Mouse (Mus musculus): ENCODE data around the gene Pip4k2c. TPM values are rescaled to one million over a fixed set of nuclear protein-coding genes. Genes with fewer than 3 reads are reported as not detected.

Gene Pip4k2c
- polyA plus RNA-seq, 1 experiment from 2014 or later = 31.0 TPM

- Histone ChIP-seq H3K27me3 (ENCODE audit: control insufficient read depth, insufficient read depth, low read length) (no peaks in the 10 kb centered on the region), H3K4me2 (replicated peaks; ENCODE audit: low read depth, low read length) (no peak overlapping the region), H3K4me1 (ENCODE audit: control insufficient read depth, insufficient read depth, low read length) (0 out of 2 replicates have a peak, but pooled peaks cover 6% of the 10 kb centered on the region), H3K36me3 (ENCODE audit: control insufficient read depth, insufficient read depth, low read length) (no peaks in the 10 kb centered on the region), H3K9me3 (ENCODE audit: control insufficient read depth, low read length) (no peaks in the 10 kb centered on the region), H3K27ac (ENCODE audit: low read depth, low read length) (no peak overlapping the region), H3K9ac (ENCODE audit: low read depth, low read length) (no peak overlapping the region), H3K4me3 (ENCODE audit: low read length) (no peak overlapping the region)
- no peak for ATAC-seq (ENCODE audit: low FRiP score, low TSS enrichment)
- 47% methylated on average over 1 of the region's 1 CpGs for WGBS
These were observed 3.0 kb upstream of the Pip4k2c start for GRCm38 (mm10) chr10:127214422-127214803.

GRCm38 (mm10) chr10:127213704-127214421 lies 2.5 kb upstream of the Pip4k2c start:
- Histone ChIP-seq H3K4me2 (replicated peaks; ENCODE audit: low read depth, low read length) (no peak overlapping the region), H3K4me3 (ENCODE audit: low read length) (no peak overlapping the region), H3K9me3 (ENCODE audit: control insufficient read depth, low read length) (no peaks in the 10 kb centered on the region), H3K27ac (ENCODE audit: low read depth, low read length) (no peak overlapping the region), H3K9ac (ENCODE audit: low read depth, low read length) (no peak overlapping the region), H3K36me3 (ENCODE audit: control insufficient read depth, insufficient read depth, low read length) (peaks cover 2% of the 10 kb centered on the region), H3K27me3 (ENCODE audit: control insufficient read depth, insufficient read depth, low read length) (no peaks in the 10 kb centered on the region), H3K4me1 (ENCODE audit: control insufficient read depth, insufficient read depth, low read length) (0 out of 2 replicates have a peak, but pooled peaks cover 6% of the 10 kb centered on the region)
- WGBS = 77% methylated on average over 13 of the region's 13 CpGs
- ATAC-seq (ENCODE audit: low FRiP score, low TSS enrichment) = no peak

DNA sequence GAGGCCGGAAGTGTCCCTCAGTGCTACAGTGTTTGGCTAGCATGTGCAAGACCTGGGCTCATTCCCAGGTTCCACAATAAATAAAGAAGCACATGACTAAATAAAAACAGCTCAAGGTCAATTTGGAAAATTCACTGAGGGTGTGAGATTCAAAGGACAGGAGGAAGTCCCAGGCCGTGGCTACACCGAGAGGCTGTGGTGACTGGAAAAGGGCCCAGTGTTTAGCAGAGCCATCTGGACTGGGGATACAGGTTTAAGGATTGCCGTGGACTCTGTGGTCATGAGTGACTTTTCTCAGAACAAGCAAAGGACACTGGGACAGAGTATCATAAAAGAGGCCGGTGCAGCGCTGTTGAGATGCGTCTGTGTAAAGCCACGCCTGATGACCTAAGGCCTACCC lies 1.9 kb upstream of the Pip4k2c start:
- WGBS = 82% methylated on average over 8 of the region's 8 CpGs
- ATAC-seq (ENCODE audit: low FRiP score, low TSS enrichment) = no peak
- Histone ChIP-seq H3K9me3 (ENCODE audit: control insufficient read depth, low read length) (no peaks in the 10 kb centered on the region), H3K27ac (ENCODE audit: low read depth, low read length) (no peak overlapping the region), H3K4me2 (replicated peaks; ENCODE audit: low read depth, low read length) (no peak overlapping the region), H3K36me3 (ENCODE audit: control insufficient read depth, insufficient read depth, low read length) (peaks cover 8% of the 10 kb centered on the region), H3K4me1 (ENCODE audit: control insufficient read depth, insufficient read depth, low read length) (0 out of 2 replicates have a peak, but pooled peaks cover 6% of the 10 kb centered on the region), H3K4me3 (ENCODE audit: low read length) (no peak overlapping the region), H3K27me3 (ENCODE audit: control insufficient read depth, insufficient read depth, low read length) (no peaks in the 10 kb centered on the region), H3K9ac (ENCODE audit: low read depth, low read length) (no peak overlapping the region)

DNA sequence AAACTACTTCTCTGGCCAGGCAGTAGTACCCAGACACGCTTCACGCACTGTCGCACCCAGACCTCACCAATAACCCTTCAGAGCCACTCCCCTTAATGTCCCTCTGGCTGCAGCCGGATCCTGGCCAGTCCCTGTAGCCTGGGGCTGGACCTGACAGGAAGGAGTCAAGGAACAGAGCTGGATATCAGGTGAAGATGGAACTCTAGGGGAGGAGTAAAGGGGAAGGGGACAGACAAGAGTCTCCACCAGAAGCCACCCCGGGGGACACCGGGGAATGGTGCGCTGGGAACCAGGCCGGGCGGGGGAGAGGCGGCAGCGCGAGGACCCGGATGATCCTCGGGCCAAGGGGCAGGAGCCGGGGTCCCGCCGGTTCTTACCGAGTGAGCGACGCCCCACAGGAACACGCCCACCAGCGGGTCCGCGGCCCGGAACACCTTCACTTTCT lies 402 bp downstream of the Pip4k2c start:
- Histone ChIP-seq H3K27ac (ENCODE audit: low read depth, low read length) (peak overlapping the region; percentile 83), H3K4me2 (replicated peaks; ENCODE audit: low read depth, low read length) (peak overlapping the region; percentile 57), H3K4me3 (ENCODE audit: low read length) (peak overlapping the region; percentile 74), H3K27me3 (ENCODE audit: control insufficient read depth, insufficient read depth, low read length) (no peaks in the 10 kb centered on the region), H3K4me1 (ENCODE audit: control insufficient read depth, insufficient read depth, low read length) (0 out of 2 replicates have a peak, but pooled peaks cover 6% of the 10 kb centered on the region), H3K9ac (ENCODE audit: low read depth, low read length) (peak overlapping the region; percentile 75), H3K9me3 (ENCODE audit: control insufficient read depth, low read length) (no peaks in the 10 kb centered on the region), H3K36me3 (ENCODE audit: control insufficient read depth, insufficient read depth, low read length) (peaks cover 19% of the 10 kb centered on the region)
- WGBS = under 1% methylated on average over 25 of the region's 25 CpGs
- peak; percentile 90 for ATAC-seq (ENCODE audit: low FRiP score, low TSS enrichment)

DNA sequence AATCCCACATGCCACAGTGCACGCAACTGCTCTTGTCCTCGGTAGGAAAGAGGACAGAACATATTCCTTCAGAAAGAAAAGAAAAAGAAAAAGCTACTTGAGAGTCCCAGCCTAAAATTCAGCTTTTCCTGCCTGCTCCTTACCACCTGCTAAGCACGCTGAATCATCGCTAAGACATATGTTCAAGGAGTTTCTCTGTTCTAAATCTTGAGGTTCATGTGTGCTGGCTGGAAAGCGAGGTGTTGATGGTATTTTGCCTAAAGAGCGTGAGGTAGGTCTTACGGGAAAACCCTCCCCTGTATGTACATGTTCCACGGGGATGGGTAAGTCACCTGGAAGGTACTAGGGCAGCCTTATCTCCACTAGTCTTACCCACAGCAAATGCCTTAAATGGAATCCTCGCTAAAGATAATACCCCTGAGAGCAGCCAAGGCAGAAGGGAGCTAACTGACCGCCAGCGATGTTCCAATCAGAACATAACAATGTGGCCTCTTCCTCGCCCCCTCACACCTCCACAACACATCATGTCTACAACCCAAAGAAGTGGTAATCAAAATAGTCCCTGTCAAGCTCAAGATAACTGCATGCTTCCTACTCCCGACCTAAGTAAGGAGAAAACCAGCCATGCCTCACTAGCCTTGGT lies 1.3 kb downstream of the Pip4k2c start:
- H3K36me3 ChIP-seq (ENCODE audit: control insufficient read depth, insufficient read depth, low read length) = peaks cover 28% of the 10 kb centered on the region
- H3K27ac ChIP-seq (ENCODE audit: low read depth, low read length) = no peak overlapping the region
- H3K4me3 ChIP-seq (ENCODE audit: low read length) = peak overlapping the region; percentile 74
- no peak for ATAC-seq (ENCODE audit: low FRiP score, low TSS enrichment)
- no peaks in the 10 kb centered on the region for H3K9me3 ChIP-seq (ENCODE audit: control insufficient read depth, low read length)
- peak overlapping the region; percentile 57 for H3K4me2 ChIP-seq (replicated peaks; ENCODE audit: low read depth, low read length)
- H3K4me1 ChIP-seq (ENCODE audit: control insufficient read depth, insufficient read depth, low read length) = 0 out of 2 replicates have a peak, but pooled peaks cover 6% of the 10 kb centered on the region
- H3K27me3 ChIP-seq (ENCODE audit: control insufficient read depth, insufficient read depth, low read length) = no peaks in the 10 kb centered on the region
- WGBS = 82% methylated on average over 13 of the region's 13 CpGs
- H3K9ac ChIP-seq (ENCODE audit: low read depth, low read length) = no peak overlapping the region

DNA sequence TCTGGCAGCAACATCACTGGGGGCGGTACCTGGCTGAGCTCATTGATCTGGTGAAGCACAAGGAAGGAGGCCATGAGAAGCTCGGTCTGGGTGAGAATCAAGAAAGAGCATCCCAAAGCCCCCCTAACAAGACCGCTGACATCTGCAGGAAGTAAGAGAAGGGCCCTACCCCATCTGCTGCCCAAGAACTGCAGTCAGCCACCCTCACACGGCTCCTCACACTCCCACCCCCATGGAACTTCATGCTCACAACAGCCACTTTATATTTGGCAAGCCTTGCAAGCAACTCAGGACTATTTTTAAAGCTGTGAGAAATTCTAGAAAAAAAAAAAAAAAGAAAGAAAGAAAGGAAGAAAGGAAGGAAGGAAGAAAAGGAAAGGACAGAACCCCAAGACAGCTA lies 2.5 kb downstream of the Pip4k2c start:
- Histone ChIP-seq H3K9me3 (ENCODE audit: control insufficient read depth, low read length) (no peaks in the 10 kb centered on the region), H3K9ac (ENCODE audit: low read depth, low read length) (no peak overlapping the region), H3K27ac (ENCODE audit: low read depth, low read length) (no peak overlapping the region), H3K4me2 (replicated peaks; ENCODE audit: low read depth, low read length) (no peak overlapping the region), H3K4me3 (ENCODE audit: low read length) (no peak overlapping the region), H3K27me3 (ENCODE audit: control insufficient read depth, insufficient read depth, low read length) (no peaks in the 10 kb centered on the region), H3K4me1 (ENCODE audit: control insufficient read depth, insufficient read depth, low read length) (0 out of 2 replicates have a peak, but pooled peaks cover 6% of the 10 kb centered on the region), H3K36me3 (ENCODE audit: control insufficient read depth, insufficient read depth, low read length) (peaks cover 35% of the 10 kb centered on the region)
- no peak for ATAC-seq (ENCODE audit: low FRiP score, low TSS enrichment)
- 87% methylated on average over 4 of the region's 4 CpGs for WGBS

DNA sequence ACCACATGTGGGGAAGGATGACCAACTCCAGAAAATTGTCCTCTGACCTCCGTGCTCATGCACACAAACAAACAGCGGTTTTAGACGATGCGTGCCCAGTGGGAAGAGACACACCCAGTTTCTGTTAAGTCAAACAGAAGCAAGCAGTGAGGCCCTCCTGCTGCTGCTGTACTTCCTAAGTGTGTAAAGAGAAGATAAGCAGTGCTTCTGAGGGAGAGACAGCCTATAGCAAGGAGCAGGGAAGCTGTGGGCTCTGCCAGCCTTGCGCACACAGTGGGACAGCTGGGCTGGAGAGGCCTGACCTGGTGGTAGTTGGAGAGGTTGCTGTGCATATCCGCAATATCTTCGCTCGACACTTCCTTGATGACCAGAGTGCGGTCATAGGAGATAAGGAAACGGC lies 6.0 kb downstream of the Pip4k2c start:
- Histone ChIP-seq H3K4me1 (ENCODE audit: control insufficient read depth, insufficient read depth, low read length) (0 out of 2 replicates have a peak, but pooled peaks cover 4% of the 10 kb centered on the region), H3K9ac (ENCODE audit: low read depth, low read length) (no peak overlapping the region), H3K27me3 (ENCODE audit: control insufficient read depth, insufficient read depth, low read length) (no peaks in the 10 kb centered on the region), H3K4me3 (ENCODE audit: low read length) (no peak overlapping the region), H3K4me2 (replicated peaks; ENCODE audit: low read depth, low read length) (no peak overlapping the region), H3K9me3 (ENCODE audit: control insufficient read depth, low read length) (no peaks in the 10 kb centered on the region), H3K36me3 (ENCODE audit: control insufficient read depth, insufficient read depth, low read length) (peaks cover 56% of the 10 kb centered on the region), H3K27ac (ENCODE audit: low read depth, low read length) (no peak overlapping the region)
- ATAC-seq (ENCODE audit: low FRiP score, low TSS enrichment) = no peak
- WGBS = 86% methylated on average over 10 of the region's 10 CpGs

GRCm38 (mm10) chr10:127204589-127204988 lies 6.8 kb downstream of the Pip4k2c start:
- Histone ChIP-seq H3K9me3 (ENCODE audit: control insufficient read depth, low read length) (no peaks in the 10 kb centered on the region), H3K27me3 (ENCODE audit: control insufficient read depth, insufficient read depth, low read length) (no peaks in the 10 kb centered on the region), H3K4me3 (ENCODE audit: low read length) (no peak overlapping the region), H3K4me1 (ENCODE audit: control insufficient read depth, insufficient read depth, low read length) (no peaks in the 10 kb centered on the region), H3K4me2 (replicated peaks; ENCODE audit: low read depth, low read length) (no peak overlapping the region), H3K36me3 (ENCODE audit: control insufficient read depth, insufficient read depth, low read length) (peaks cover 57% of the 10 kb centered on the region), H3K9ac (ENCODE audit: low read depth, low read length) (no peak overlapping the region), H3K27ac (ENCODE audit: low read depth, low read length) (no peak overlapping the region)
- ATAC-seq (ENCODE audit: low FRiP score, low TSS enrichment) = no peak
- WGBS = 89% methylated on average over 5 of the region's 5 CpGs

DNA sequence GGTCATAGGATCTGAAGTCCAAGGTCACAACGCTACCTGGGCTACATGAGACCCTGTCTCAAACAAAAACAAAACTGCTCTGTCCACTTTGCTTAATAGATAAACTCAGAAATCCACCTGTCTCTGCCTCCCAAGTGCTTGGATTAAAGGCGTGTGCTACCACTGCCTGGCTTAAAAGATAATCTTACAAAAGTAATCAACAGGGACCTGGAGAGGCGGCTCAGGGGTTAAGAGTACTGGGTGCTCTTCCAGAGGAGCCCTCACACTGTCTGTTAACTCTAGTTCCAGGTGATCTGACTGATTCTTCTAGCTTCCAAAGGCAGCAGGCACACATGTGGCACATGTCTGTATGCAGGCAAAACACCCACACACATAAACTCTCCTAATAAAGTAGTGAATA lies 8.3 kb downstream of the Pip4k2c start:
- no peak for ATAC-seq (ENCODE audit: low FRiP score, low TSS enrichment)
- no peak overlapping the region for H3K9ac ChIP-seq (ENCODE audit: low read depth, low read length)
- H3K27ac ChIP-seq (ENCODE audit: low read depth, low read length) = no peak overlapping the region
- no peaks in the 10 kb centered on the region for H3K9me3 ChIP-seq (ENCODE audit: control insufficient read depth, low read length)
- no peak overlapping the region for H3K4me2 ChIP-seq (replicated peaks; ENCODE audit: low read depth, low read length)
- peaks cover 4% of the 10 kb centered on the region; the same call in 1 of the 2 replicates for H3K4me1 ChIP-seq (ENCODE audit: control insufficient read depth, insufficient read depth, low read length)
- WGBS = 88% methylated on average over 3 of the region's 3 CpGs
- H3K27me3 ChIP-seq (ENCODE audit: control insufficient read depth, insufficient read depth, low read length) = no peaks in the 10 kb centered on the region
- H3K36me3 ChIP-seq (ENCODE audit: control insufficient read depth, insufficient read depth, low read length) = peaks cover 59% of the 10 kb centered on the region
- no peak overlapping the region for H3K4me3 ChIP-seq (ENCODE audit: low read length)

Data from kidney, embryonic 14.5 days (tissue).